Mouse (Mus musculus): ENCODE results near the gene Xxylt1. TPM values are rescaled to one million over a fixed set of nuclear protein-coding genes. Genes with fewer than 3 reads are reported as not detected.

Xxylt1 gene
- polyA plus RNA-seq, 1 experiment from 2014 or later = 12.7 TPM

- Histone ChIP-seq H3K4me1 (no peaks in the 10 kb centered on the region), H3K4me2 (no peak overlapping the region), H3K36me3 (replicated peaks) (0 out of 2 replicates have a peak, but pooled peaks cover 4% of the 10 kb centered on the region), H3K9ac (no peak overlapping the region), H3K27me3 (no peaks in the 10 kb centered on the region), H3K9me3 (no peaks in the 10 kb centered on the region), H3K4me3 (replicated peaks) (no peak overlapping the region), H3K27ac (no peak overlapping the region)
- 49% methylated on average over 3 of the region's 3 CpGs for WGBS
- no peak for ATAC-seq (ENCODE audit: low FRiP score)
Observed at GRCm38 (mm10) chr16:30916931-30917330, 164.3 kb downstream of the Xxylt1 start.

GRCm38 (mm10) chr16:30915611-30916220 lies 165.5 kb downstream of the Xxylt1 start:
- no peaks in the 10 kb centered on the region for H3K27me3 ChIP-seq
- ATAC-seq (ENCODE audit: low FRiP score) = no peak
- WGBS = 92% methylated on average over 14 of the region's 14 CpGs

More at GRCm38 (mm10) chr16:30915611-30916220, 165.5 kb downstream of the Xxylt1 start:
- Histone ChIP-seq H3K4me2 (no peak overlapping the region), H3K36me3 (replicated peaks) (0 out of 2 replicates have a peak, but pooled peaks cover 4% of the 10 kb centered on the region), H3K4me1 (no peaks in the 10 kb centered on the region), H3K9ac (no peak overlapping the region), H3K9me3 (no peaks in the 10 kb centered on the region), H3K27ac (no peak overlapping the region), H3K4me3 (replicated peaks) (no peak overlapping the region)

Other genes starting within 250 kb of the Xxylt1 start
- gene Acap2, start 119.8 kb upstream of the Xxylt1 start, polyA plus RNA-seq (2016; fragmentation: Nextera tagmentation; extraction: Ambion mirVana) = 24.5 and 26.6 TPM in 2 replicates
- 95.4 and 95.5 TPM in 2 replicates for gene Ppp1r2, start 193.8 kb upstream of the Xxylt1 start, polyA plus RNA-seq (2016; fragmentation: Nextera tagmentation; extraction: Ambion mirVana)
- 28.3 and 41.7 TPM in 2 replicates for gene Apod, start 233.4 kb upstream of the Xxylt1 start, polyA plus RNA-seq (2016; fragmentation: Nextera tagmentation; extraction: Ambion mirVana)